Mouse (Mus musculus) lung, postnatal 0 days (tissue): ENCODE measurements at regions not wholly inside any gene's neighbourhood (a gene's known extent, or its start where the extent isn't known, plus 50 kb on each side); places are given as distances from the start of the nearest gene placed in this dataset.

Experiments
- CTCF ChIP-seq: IDR thresholded peaks from 2 replicates; pipeline ENCODE4 v1.5.1; 2016; ENCODE audit warnings: antibody characterized with exemption, mild to moderate bottlenecking
- EP300 ChIP-seq: IDR thresholded peaks from 2 replicates; pipeline ENCODE4 v1.6.1; 2016; ENCODE audit warnings: antibody characterized with exemption, mild to moderate bottlenecking, control low read depth

DNA sequence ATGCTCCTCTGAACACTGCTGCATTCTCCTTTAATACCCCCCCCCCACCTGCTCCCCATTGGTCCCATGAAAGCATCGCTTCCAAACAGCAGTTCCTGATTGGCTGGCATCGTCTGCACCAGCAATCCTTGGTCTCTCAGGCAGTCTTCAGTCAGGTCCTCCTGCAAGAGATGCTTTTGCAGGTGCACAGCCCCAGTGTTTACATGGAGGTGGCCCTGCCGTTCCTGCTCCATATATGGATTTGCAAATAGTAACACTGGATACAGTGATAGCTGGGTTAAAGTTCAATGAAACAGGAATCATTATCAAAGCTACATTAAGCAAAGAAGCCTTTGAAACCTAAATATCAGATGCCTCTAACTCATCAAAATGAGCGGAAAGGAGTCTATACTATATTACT lies 170.1 kb upstream of the Fat1 start:
- no peak for TF ChIP-seq CTCF
- no peak for TF ChIP-seq EP300
